ENCODE assay signal across 10 mouse cellular contexts in genomic region chr16:34513956-34514593, GRCm38 (mm10). TPM values are rescaled to one million over a fixed set of nuclear protein-coding genes. Genes with fewer than 3 reads are reported as not detected.
DNase-seq lines count a peak whose midpoint lies in the region; ATAC-seq and TF ChIP-seq lines count a peak whose summit lies in the region.
"Had no signal": no experiment of that assay in that cellular context is flagged by ENCODE, and none has a peak within 500 bp of the region (broad histone marks: within the 10 kb centered on the region; RNA-seq: fewer than 3 reads in every experiment).

No protein-coding gene starts in this region.

- TF ChIP-seq CTCF in heart, postnatal 0 days (IDR thresholded peaks at IDR 0.05; ENCODE audit: low read depth) = no peak
- no peak for TF ChIP-seq CTCF in cortical plate, adult 2 months (IDR thresholded peaks at IDR 0.05; ENCODE audit: extremely low read depth, insufficient read depth, low read length)

- H3K4me1 ChIP-seq in heart, postnatal 0 days (ENCODE audit: control insufficient read depth, insufficient read depth) = no peaks in the 10 kb centered on the region
- H3K4me1 ChIP-seq in cortical plate, adult 2 months (ENCODE audit: control insufficient read depth, insufficient read depth, low read length) = peaks cover 22% of the 10 kb centered on the region
- peaks cover 38% of the 10 kb centered on the region for H3K4me1 ChIP-seq in midbrain, embryonic 14.5 days (ENCODE audit: control insufficient read depth, insufficient read depth, low read length)
- H3K4me1 ChIP-seq in liver, embryonic 11.5 days (replicated peaks; ENCODE audit: control insufficient read depth, insufficient read depth, low read length) = peaks cover 3% of the 10 kb centered on the region; the same call in 1 of the 2 replicates
- H3K4me1 ChIP-seq: liver, embryonic 12.5 days had no signal

- H3K9ac ChIP-seq in heart, postnatal 0 days (replicated peaks; ENCODE audit: low read depth, low read length) = no peak overlapping the region
- no peak overlapping the region for H3K9ac ChIP-seq in midbrain, embryonic 14.5 days (replicated peaks; ENCODE audit: low read length)
- H3K9ac ChIP-seq in liver, embryonic 11.5 days (ENCODE audit: low read depth, low read length) = no peak overlapping the region
- H3K9ac ChIP-seq: liver, embryonic 12.5 days had no signal

- H3K4me2 ChIP-seq in heart, postnatal 0 days (ENCODE audit: low read depth, low read length) = no peak overlapping the region
- 0 out of 2 replicates have a peak overlapping the region, but pooled peaks have one; percentile 7 for H3K4me2 ChIP-seq in midbrain, embryonic 14.5 days (ENCODE audit: low read length)
- no peak overlapping the region for H3K4me2 ChIP-seq in liver, embryonic 11.5 days
- H3K4me2 ChIP-seq: liver, embryonic 12.5 days had no signal

- no peak overlapping the region for H3K4me3 ChIP-seq in heart, postnatal 0 days (ENCODE audit: low read depth, low read length)
- peak overlapping the region; percentile 70 for H3K4me3 ChIP-seq in cortical plate, adult 2 months (ENCODE audit: insufficient read depth, low read length)
- no peak overlapping the region for H3K4me3 ChIP-seq in midbrain, embryonic 14.5 days (replicated peaks; ENCODE audit: low read depth, low read length)
- no peak overlapping the region for H3K4me3 ChIP-seq in liver, embryonic 11.5 days (ENCODE audit: low read depth, low read length)
- H3K4me3 ChIP-seq: liver, embryonic 12.5 days had no signal

- peak; percentile 91 for TF ChIP-seq POLR2A in cortical plate, adult 2 months (IDR thresholded peaks at IDR 0.05; ENCODE audit: extremely low read depth, insufficient read depth, low read length)

- H3K27ac ChIP-seq in heart, postnatal 0 days (ENCODE audit: low read depth) = no peak overlapping the region
- peak overlapping the region; percentile 45; the same call in 1 of the 2 replicates for H3K27ac ChIP-seq in cortical plate, adult 2 months (ENCODE audit: insufficient read depth, low read length)
- peak overlapping the region; percentile 42; the same call in 1 of the 2 replicates for H3K27ac ChIP-seq in midbrain, embryonic 14.5 days (replicated peaks; ENCODE audit: low read depth, low read length)
- no peak overlapping the region for H3K27ac ChIP-seq in liver, embryonic 11.5 days (ENCODE audit: low read depth, low read length)
- H3K27ac ChIP-seq: liver, embryonic 12.5 days had no signal

- intact Hi-C loops in heart, postnatal 25 days (cut with DNase I) = no loop called here

- no peaks in the 10 kb centered on the region for H3K36me3 ChIP-seq in heart, postnatal 0 days (replicated peaks; ENCODE audit: control insufficient read depth, insufficient read depth, low read length)
- H3K36me3 ChIP-seq in midbrain, embryonic 14.5 days (ENCODE audit: control insufficient read depth, insufficient read depth, low read length) = no peaks in the 10 kb centered on the region
- no peaks in the 10 kb centered on the region for H3K36me3 ChIP-seq in liver, embryonic 11.5 days (ENCODE audit: control insufficient read depth, insufficient read depth, low read length)
- H3K36me3 ChIP-seq: liver, embryonic 12.5 days had no signal

- TF ChIP-seq EP300 in heart, postnatal 0 days (IDR thresholded peaks at IDR 0.05; ENCODE audit: low read depth) = no peak

- no peak for DNase-seq in heart, postnatal 0 days (ENCODE audit: low spot score)
- no peak for DNase-seq in heart, postnatal 25 days (ENCODE audit: low spot score)
- peak; percentile 80 for DNase-seq in layer of hippocampus, adult 11-12 months (ENCODE audit: low spot score)
- peak; percentile 46 for DNase-seq in midbrain, embryonic 14.5 days
- no peak for DNase-seq in liver, embryonic 11.5 days (ENCODE audit: low spot score)
- DNase-seq in adrenal gland, postnatal 14 days = no peak
- no peak for DNase-seq in natural killer cell, adult 2 months (ENCODE audit: low spot score in 2 of 2)

- 53% methylated on average over 13 of the region's 13 CpGs for WGBS in heart, postnatal 0 days
- WGBS in midbrain, embryonic 14.5 days = 43% methylated on average over 13 of the region's 13 CpGs
- 60% methylated on average over 13 of the region's 13 CpGs for WGBS in liver, embryonic 11.5 days

- H3K9me3 ChIP-seq in heart, postnatal 0 days (replicated peaks; ENCODE audit: control insufficient read depth, low read length) = no peaks in the 10 kb centered on the region
- no peaks in the 10 kb centered on the region for H3K9me3 ChIP-seq in midbrain, embryonic 14.5 days (ENCODE audit: control insufficient read depth, low read length)
- H3K9me3 ChIP-seq in liver, embryonic 11.5 days (ENCODE audit: control insufficient read depth, low read length) = no peaks in the 10 kb centered on the region
- H3K9me3 ChIP-seq: liver, embryonic 12.5 days had no signal

- no peaks in the 10 kb centered on the region for H3K27me3 ChIP-seq in heart, postnatal 0 days (ENCODE audit: control insufficient read depth, insufficient read depth, low read length)
- no peaks in the 10 kb centered on the region for H3K27me3 ChIP-seq in midbrain, embryonic 14.5 days (ENCODE audit: control insufficient read depth, insufficient read depth, low read length)
- H3K27me3 ChIP-seq in liver, embryonic 11.5 days (replicated peaks; ENCODE audit: control insufficient read depth, insufficient read depth, low read length) = no peaks in the 10 kb centered on the region; the same call in 1 of the 2 replicates
- H3K27me3 ChIP-seq: liver, embryonic 12.5 days had no signal

- peak; percentile 8; the same call in 1 of the 2 replicates for ATAC-seq in heart, postnatal 0 days (ENCODE audit: insufficient read depth, low read depth)
- ATAC-seq in midbrain, embryonic 14.5 days (ENCODE audit: low FRiP score, low TSS enrichment) = no peak
- ATAC-seq in liver, embryonic 11.5 days (replicated peaks; ENCODE audit: low FRiP score) = no peak
- ATAC-seq: CD4-positive, CD25-positive, alpha-beta regulatory T cell, adult 4 months; liver, embryonic 12.5 days had no signal

RNA-seq across cellular contexts. Expression of gene Kalrn, which starts 59.3 kb away (rescaled TPM):
- 44.5 and 48.9 TPM in 2 replicates for total RNA-seq in heart, postnatal 0 days (2014; rRNA removed; ENCODE audit: low replicate concordance)
- polyA plus RNA-seq in heart, postnatal 0 days (2015; fragmentation: Nextera tagmentation; extraction: Ambion mirVana) = 19.4 and 20.0 TPM in 2 replicates
- 10 to 100 TPM; 26.6 to 31.3 TPM for total RNA-seq in heart, postnatal 25 days (2021)
- 278 and 304 TPM in 2 replicates for polyA plus RNA-seq in cortical plate, adult 2 months (2012; rRNA removed)
- polyA plus RNA-seq in midbrain, embryonic 14.5 days (2014; fragmentation: Nextera tagmentation; extraction: Ambion mirVana) = 40.1 and 44.6 TPM in 2 replicates
- polyA plus RNA-seq in liver, embryonic 11.5 days (2014; fragmentation: Nextera tagmentation; extraction: Ambion mirVana) = 25.1 and 25.4 TPM in 2 replicates
- 12.9 and 20.7 TPM in 2 replicates for total RNA-seq in adrenal gland, postnatal 14 days (2021)

Comparison
In these comparisons a context has a peak if more than half of its experiments do, and no peak if none do; other contexts are left out.
1. DNase-seq: peak in layer of hippocampus, adult 11-12 months (single experiment) and midbrain, embryonic 14.5 days (single experiment); none in heart, postnatal 0 days (single experiment), heart, postnatal 25 days (single experiment), liver, embryonic 11.5 days (single experiment), adrenal gland, postnatal 14 days (single experiment) and natural killer cell, adult 2 months (0 of 2).
2. H3K27ac ChIP-seq: peak in cortical plate, adult 2 months (single experiment) and midbrain, embryonic 14.5 days (single experiment); none in heart, postnatal 0 days (single experiment) and liver, embryonic 11.5 days (single experiment).